Mouse (Mus musculus): ENCODE measurements around the gene Rb1.

DNA sequence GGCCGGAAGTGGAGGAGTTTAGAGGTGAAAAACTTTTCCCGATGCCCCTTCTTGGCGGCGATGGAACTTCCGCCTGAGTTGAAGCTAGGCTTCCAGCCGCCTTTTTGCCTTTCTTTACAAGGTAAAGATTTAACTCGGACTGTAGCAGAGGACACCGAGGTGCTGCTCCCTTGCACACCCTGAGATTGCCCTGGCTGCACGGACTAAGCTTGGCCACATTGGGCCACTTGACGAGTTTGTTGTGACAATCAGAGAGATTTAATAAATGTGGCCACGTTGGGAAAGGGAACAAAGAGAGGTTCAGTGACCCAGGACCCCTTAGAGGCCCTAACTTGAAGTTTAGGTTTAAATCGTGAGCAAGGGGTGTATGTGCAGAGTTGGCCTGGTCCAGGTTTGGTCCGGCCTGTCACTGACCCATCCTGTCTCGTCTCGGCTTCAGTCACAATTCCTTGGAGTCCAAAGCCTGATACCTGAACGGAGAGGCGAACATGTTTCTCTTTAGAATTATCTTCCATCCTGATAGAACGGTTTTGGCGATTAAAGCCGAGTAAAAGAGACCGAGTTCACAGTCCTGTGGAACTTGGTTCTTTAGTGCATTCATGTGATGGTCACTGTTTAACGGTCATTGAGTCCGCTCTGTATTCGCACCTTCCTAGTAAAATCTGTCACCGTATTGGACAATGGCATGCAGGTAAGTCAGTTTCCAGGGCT lies 181.8 kb downstream of the Rb1 start:
- TF ChIP-seq CTCF (IDR thresholded peaks at IDR 0.05; ENCODE audit: low read depth, low read length) (no peak), POLR2A (IDR thresholded peaks at IDR 0.05; ENCODE audit: insufficient read depth, low read length) (no peak), EP300 (IDR thresholded peaks at IDR 0.05; ENCODE audit: insufficient read depth, low read depth, low read length) (no peak)
